Mouse (Mus musculus): ENCODE data around the gene Drd5.
A peak's percentile ranks its signal among the peaks of the same experiment; 100 is the strongest.

Gene Drd5

GRCm38 (mm10) chr5:38318966-38319786, at the start of gene Drd5:
Gene Drd5, plus strand, starts transcription at chr5:38319367.
- no peak for DNase-seq

- no peak for DNase-seq
Measured at GRCm38 (mm10) chr5:38270942-38271341, 48.2 kb upstream of the Drd5 start.

GRCm38 (mm10) chr5:38273831-38274230, 45.3 kb upstream of the Drd5 start:
- no peak for DNase-seq

GRCm38 (mm10) chr5:38275771-38276170, 43.4 kb upstream of the Drd5 start, which contains the start of gene Otop1:
Gene Otop1, plus strand, starts transcription at chr5:38275972.
- DNase-seq: no peak

GRCm38 (mm10) chr5:38276451-38276850, 42.7 kb upstream of the Drd5 start:
- DNase-seq: no peak

- no peak for DNase-seq
Measured at GRCm38 (mm10) chr5:38277098-38277866, 41.9 kb upstream of the Drd5 start.

- no peak for DNase-seq
Measured at GRCm38 (mm10) chr5:38277936-38278600, 41.1 kb upstream of the Drd5 start.

GRCm38 (mm10) chr5:38280075-38280474, 39.1 kb upstream of the Drd5 start:
- DNase-seq: no peak

- DNase-seq: no peak
Measured at GRCm38 (mm10) chr5:38285724-38286123, 33.4 kb upstream of the Drd5 start.

GRCm38 (mm10) chr5:38288476-38288875, 30.7 kb upstream of the Drd5 start:
- no peak for DNase-seq

- DNase-seq: no peak
Measured at GRCm38 (mm10) chr5:38301761-38302411, 17.3 kb upstream of the Drd5 start.

- DNase-seq: no peak
Measured at GRCm38 (mm10) chr5:38302651-38303050, 16.5 kb upstream of the Drd5 start.

- no peak for DNase-seq
Measured at GRCm38 (mm10) chr5:38305241-38305640, 13.9 kb upstream of the Drd5 start.

GRCm38 (mm10) chr5:38307255-38308101, 11.7 kb upstream of the Drd5 start:
- peak; percentile 68 to 85 for DNase-seq

GRCm38 (mm10) chr5:38308873-38309272, 10.3 kb upstream of the Drd5 start:
- peak; percentile 27 to 62 for DNase-seq

- no peak for DNase-seq
Measured at GRCm38 (mm10) chr5:38309795-38310194, 9.4 kb upstream of the Drd5 start.

GRCm38 (mm10) chr5:38333381-38333780, 14.2 kb downstream of the Drd5 start:
- no peak for DNase-seq

GRCm38 (mm10) chr5:38334582-38334981, 15.4 kb downstream of the Drd5 start:
- DNase-seq: no peak

- no peak for DNase-seq
Measured at GRCm38 (mm10) chr5:38343101-38343500, 23.9 kb downstream of the Drd5 start.

- DNase-seq: no peak
Measured at GRCm38 (mm10) chr5:38346646-38347432, 27.7 kb downstream of the Drd5 start.

GRCm38 (mm10) chr5:38350351-38350929, 31.3 kb downstream of the Drd5 start:
- DNase-seq: no peak

Measured in spleen, adult 18-20 months (tissue).